Mouse (Mus musculus) 416B (cell line): ENCODE measurements around the gene Flad1.

Experiments used
- DNase-seq: peaks from one replicate; pipeline ENCODE4 v3.0.0; 2011; ENCODE audit warnings: low read depth

The Flad1 gene

DNA sequence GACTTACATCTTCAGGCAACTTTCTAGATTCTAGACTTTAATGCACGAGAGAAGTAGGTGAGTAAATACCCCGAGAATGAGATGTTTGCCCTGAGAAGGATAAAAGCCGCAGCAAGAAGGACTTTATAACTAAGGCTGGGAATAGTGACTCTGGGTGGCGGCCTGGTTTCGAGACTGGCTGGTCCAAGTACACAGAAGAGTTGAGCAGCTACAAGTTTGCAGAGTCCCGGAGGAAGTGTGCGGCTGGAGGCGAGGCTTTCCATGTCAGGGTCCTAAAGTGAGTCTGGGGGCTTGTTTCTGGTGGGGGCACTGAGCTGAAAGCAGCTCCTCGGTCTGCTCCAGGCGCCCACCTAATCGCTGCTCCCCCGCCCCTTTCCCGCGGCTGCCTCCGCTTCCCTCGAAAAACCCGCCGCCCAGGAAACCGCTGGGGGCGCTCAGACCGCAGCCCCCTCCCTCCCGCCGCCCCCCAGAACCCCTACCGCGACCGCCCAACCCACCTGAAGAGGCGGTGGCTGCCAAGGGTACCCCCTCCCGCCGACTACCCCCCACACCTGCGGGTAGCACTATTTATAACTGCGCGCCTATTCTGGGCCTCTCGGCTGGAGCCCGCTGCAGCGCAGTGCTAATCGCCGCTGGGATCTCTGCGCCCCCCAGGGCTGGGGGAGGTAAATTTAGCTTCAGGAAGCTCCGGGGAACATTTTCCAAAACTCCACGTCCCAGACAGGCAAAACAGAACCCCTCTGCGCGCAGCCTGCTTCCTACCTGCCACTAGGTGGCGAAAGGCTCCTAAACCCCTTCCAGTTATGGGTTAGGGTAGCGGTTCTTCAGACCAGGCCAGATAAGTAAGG, 15.6 kb downstream of the Flad1 start:
- peak; percentile 83 for DNase-seq

DNA sequence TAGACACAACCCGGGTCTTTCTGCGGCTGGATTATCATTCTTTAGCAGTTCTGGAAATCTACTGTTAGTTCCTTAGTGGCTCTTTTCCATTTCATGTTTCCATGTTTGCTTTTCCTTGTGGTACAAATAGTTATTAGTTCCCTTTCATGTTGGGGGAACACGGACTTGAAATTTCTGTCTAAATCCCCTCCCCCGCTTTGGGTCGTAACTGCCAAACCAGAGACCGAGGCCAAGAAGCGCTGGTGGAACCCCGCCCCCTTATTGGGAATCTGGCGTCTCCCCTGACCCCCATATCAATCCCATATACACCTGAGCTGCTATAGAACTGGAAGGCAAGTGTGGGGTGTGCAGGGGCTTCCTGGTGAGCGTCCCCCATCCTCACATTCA, 16.3 kb downstream of the Flad1 start:
- DNase-seq = peak; percentile 35

DNA sequence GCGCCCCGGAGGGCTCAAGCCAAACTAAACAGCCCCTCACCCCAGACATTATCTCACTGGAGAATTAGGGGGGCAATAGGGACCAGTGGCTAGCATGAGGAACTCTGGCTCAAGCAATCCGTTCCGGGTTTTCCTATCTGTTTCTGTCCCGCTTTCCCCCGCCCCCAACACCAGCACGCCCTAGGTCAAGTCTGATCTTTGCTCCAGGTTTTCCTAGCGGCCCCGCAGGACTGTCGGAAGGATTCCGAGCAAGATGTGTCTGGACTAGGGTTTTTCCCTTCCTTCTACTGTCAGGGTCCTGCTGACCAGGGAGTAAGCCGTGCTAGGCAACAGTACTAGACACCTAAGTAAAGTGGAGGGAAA, 16.8 kb downstream of the Flad1 start:
- no peak for DNase-seq

DNA sequence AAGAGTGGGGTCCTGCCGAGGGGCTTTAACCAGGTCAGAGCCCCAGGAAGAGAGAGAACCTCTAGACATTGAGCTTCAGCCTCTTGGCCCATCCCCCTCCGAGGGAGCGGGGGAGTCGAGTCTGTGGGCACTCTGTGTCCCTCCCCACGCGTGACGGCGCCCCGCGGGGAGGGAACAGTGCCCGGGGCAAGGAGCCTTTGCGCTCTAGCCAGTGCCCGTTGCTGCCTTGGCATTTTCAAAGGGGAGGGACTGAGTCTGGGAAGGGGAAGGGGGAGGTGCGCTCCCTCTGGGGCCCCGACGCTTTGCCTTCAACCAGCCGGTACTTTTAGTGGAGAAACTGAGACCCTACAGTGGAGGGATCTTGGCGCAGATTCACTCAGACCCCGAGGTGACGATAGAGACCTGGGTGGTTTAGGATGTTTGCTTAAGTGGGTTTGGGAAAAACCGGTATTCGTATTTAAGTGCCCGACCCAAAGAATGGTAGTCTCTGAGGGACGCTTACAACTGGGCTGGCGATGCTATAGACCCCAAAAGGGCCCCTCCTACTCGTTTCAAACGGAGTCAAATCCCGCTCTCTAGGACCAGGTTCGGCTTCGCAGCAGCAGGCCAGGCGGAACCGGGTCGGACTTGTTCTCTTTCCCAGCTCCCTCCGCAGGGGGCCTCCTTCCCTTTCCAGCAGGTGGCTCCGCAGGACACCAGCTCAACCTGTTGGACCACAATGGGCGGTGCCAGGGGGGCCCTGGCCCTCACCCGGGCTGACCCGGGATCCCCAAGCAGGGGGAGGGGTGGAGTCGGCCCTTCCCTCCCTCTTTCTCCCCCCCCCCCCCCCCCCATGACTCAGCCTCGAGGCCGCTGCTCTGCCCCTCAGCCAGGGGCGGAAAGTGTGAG, 17.4 kb downstream of the Flad1 start, which contains the start of gene Zbtb7b:
TSS of gene Zbtb7b (minus strand) at position 771 of the 888 bp plus-strand sequence.
- peak; percentile 93 for DNase-seq

DNA sequence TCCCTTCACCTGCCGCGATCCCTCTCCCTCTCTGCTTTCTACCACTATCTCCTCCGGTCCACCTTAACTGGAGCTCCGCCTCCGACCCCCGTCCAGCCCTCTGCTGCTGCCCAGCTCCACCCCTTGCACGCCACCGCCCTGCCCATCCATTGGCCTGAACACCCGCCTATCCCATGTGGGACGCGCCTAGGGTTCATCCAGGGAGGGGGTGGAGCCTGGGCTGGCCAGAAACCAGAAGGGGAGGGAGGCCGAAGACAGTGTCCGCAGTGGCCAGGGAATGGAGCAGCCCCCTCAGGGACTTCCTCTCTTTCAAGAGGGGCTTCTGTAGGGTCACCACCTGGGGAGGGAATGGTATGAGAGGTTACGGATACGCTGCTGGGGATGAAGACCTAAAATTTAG, 18.1 kb downstream of the Flad1 start:
- peak; percentile 99 for DNase-seq

DNA sequence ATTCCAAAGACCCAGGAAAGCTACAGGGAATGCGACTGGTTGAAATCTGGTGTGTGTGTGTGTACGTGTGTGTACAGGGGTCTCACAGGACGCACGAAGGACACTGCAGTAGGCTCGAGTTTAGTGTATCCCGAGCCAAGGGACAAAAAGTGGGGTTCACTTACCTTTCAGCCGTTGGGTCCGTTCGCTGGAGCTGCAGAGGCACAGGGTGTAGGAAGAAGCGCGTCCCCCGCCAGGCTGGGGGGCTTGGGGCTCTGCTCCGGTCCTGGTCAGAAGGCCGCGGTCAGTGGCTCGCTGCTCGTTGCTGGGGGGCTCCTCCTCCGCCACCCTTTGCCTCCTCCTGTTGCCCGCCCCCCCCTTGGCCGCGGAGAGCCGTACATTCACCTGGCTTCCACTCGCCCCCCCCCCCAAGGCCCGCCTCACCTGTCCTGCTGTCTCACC, 18.8 kb downstream of the Flad1 start:
- DNase-seq = peak; percentile 45

DNA sequence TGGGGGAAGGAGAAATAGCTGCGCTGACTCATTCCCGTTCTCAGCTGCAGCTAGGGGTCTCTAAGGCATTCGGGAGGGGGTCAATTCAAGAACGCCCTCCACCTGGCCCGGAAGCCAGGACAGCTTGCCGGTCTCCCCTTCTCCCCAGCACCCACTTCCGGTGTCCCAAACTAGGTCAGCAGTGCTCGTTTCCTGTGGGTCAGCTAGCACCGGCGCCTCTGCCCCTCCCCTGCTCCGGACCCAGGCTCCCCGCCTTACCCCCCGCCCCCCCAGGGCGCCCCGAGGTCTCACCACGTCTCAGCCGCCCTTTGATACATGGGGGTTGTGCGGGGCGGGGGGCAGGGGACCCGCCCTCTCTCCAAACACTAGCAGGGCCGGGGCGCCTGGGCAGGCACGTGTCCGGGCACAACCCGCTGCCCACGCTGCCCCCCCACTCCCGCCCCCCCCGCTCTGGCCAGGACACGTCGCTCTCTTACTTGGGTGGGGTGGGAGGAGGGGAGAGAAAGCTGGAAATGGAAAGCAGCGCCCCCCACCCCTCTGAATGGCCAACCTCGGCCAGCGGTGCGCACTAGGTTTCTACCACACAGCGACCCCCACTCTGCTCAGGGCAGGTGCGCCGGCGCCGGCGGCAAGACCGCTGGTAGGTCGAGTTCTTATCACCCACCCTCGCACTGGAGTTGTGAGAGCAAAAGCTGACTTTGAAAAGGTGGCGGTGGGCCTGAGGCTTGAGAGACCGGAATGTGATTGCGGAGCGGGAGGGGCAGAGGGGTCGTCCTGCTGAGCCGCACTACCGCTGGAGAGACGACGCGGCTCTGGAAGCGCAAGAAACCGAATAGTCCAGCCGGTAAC, 19.8 kb downstream of the Flad1 start:
- peak; percentile 70 for DNase-seq

DNA sequence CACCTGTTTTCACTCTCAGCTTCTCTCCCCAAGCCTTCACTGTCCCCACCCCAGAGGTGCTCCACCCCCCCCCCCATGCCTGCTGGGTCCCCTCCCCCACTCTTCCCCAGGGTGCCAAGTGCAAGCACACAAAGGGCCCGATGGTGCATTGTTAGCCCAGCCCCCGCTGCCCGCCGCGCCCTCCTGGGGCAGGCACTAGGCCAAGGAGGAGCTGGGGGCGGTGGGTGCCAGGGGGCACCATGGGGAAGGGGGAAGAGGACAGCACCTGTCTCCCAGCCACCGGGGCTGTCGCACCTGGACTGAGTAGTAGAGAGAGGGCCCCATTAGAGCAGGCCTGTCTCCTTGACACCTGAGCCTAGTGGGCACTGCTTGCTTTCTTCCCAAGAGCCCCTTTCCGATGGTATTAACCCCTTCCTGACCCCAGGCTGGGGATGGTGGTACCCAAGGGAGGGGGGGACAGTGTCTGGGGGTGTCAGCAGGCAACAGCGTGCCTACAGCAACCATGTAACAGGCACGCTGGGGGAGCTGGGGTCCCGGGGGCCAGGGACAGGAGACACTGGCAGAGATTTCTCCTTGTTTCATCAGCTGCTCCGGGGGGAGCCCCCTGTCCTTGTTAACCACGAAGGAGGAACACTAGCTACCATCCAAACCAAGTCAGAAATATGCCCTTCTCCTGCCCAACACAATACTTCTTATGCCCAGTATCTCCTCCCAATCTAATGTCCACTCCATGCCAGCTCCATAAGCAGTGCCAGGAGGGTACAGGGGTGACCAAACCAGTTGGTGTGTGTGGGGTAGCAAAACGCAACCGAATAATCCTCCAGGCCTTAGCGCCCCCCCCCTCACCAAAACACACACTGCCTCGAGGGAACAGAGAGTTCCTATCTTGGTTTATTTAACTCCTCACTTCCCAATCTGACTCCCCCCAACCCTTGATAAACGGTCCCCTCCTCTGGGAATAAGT, 20.7 kb downstream of the Flad1 start:
- DNase-seq = peak; percentile 55

DNA sequence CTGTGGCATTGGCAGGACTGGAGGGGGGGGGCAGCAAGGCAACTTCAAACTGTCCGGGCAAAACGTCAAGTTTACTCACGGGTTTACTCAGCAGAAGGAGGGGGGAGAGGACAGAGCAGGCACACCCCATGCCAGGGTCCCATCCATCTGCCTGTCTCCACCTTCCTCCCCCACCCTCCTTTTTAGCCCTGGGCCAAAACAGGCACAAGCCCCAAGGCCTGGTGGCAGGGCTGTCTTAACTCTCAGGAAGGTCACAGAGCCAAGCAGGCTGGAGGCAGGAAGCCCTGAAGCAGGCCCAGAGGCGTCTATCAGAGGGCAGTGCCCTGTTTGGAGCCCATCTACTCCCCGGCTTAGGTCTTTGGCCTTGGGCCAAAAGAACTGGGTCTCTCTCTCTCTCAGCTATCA, 21.6 kb downstream of the Flad1 start:
- DNase-seq = peak; percentile 50

DNA sequence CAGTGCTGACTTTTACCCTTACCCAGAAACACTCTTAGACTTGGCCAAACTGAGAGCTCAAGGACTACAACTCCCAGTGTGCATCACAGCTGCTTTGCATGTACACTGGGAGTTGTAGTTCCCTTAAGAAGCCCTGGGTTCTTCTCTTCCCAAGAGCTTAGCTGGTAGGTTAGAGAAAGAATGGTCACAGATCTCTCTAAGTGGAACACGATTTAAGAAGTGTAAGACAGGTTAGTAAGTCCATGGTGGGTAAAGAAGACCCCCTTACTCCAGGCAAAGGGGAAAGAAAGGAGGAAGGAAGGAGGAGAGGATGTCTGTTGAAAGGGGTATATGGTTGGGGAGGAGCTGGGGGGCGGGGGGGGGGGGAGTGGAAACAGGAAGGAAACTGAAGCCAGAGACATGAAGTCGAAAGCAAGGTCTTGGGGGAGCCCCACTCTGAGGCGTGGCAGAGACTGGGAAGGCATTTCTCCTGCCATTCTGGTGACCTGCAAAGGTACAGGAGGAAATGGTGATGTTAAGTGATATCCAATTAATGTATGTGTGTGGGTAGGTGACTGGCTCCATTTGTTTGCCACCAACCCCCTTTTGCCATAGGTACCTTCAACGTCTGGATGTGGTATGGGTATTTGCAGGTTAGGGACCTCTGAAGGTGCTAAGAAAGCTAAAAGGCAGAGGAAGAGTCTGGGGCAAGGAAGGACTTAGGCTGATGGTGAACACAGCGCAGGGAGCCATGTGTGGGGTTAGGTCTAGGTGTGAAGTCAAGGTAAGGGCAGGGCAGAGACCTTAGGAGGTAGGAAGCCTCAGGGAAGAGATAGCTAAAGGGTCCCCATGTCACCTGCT, 22.5 kb downstream of the Flad1 start:
- peak; percentile 69 for DNase-seq

DNA sequence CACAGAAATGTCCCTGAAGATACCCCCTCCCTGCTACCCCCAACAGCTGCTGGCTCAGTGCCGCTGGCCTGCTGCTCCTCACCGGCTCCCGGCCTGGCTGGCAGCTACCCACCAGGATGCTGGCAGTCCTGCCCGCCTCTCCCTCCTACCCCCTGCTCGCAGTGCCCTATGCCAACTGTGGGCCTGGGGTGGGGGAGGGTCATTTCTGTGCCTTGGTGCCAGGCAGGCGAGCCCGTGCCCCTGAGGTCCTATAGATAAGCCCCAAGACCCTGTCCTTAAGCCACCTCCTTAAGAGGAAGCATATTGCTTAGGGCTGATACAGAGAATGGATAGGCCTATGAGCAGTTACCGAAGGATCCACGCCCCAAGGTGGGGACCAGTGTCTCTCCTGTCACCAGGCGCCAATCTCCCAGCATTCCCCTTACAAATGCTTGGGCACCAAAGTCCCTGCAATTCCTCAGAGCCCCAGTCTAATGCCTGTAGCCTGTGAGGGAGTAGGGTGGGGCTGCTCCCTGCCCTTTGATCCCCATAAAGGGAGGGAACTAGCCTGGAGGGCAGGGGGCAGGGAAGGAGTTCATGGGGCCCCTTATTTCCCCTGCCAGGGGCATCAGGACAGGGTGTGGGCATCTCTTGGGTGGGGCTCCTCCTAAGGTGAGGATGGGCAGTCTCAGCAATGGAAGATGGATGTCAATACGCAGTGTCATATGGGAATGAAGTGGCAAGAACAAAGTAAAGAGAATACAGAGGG, 23.4 kb downstream of the Flad1 start:
- no peak for DNase-seq

DNA sequence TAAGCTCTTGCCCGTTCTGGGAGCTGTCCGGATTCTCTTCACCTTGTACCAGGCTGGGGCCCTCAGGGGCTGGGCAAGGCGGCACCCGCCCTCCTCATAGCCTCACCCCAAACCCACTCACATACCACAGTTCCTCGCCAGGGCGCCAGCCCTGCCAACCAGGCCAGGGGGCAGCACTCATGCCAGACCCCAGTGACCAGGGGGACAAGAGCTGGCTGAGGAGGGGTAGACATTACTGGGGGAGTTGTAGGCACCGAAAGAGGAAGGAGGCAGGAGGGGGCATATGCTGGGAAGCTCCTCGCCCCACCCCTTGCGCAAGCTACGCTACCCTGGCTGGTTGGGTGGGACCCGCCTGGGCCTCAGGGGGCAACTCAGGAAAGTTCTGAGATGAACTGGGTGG, 24.0 kb downstream of the Flad1 start:
- no peak for DNase-seq

DNA sequence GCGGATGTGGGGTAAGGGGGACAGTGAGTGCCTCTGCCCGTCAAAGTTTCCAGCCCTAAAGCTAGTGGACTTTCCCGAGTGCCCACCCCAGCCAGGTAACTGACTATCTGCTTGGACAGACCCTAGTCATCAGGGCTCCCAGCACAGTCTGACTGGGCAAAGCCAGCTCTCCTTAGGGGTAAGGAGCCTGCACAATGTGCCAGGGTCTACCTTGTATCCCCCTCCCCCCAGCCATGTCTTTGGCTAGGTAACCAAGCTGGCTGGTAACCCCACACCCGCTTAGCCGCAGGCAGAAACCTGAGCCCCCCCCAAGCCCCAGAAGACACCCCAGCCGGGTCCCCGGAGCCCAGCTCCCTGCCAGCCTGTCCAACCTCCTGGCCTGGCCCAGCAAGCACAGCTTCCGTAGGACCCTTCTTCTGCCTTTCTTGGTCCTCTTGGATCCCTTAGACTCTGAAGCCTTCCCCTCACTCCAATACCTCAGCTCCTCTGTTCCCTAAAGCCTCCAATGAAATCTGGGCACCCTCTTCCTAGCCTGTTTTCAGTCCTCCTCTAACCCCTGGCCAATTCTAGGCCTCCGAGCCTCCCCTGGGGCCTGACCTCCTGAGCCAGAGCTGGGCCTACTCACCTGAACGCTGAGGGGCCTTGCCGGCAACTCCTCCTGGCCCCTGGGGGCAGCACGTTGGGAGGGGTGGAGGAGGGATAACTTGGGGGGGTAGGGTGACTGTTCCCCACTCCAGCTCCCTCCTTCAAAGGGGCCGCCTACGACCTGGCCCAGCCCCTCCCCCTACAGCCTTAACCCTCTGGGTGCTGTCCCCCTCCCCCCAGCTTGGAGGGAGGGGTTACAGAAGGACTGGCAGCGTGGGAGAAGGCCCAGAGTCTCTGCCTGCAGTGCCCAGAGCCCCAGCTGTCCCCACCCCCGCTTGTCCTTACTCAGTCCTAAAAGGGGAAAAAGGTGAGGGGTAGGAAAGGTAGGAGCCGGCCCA, 24.9 kb downstream of the Flad1 start:
- DNase-seq = no peak

DNA sequence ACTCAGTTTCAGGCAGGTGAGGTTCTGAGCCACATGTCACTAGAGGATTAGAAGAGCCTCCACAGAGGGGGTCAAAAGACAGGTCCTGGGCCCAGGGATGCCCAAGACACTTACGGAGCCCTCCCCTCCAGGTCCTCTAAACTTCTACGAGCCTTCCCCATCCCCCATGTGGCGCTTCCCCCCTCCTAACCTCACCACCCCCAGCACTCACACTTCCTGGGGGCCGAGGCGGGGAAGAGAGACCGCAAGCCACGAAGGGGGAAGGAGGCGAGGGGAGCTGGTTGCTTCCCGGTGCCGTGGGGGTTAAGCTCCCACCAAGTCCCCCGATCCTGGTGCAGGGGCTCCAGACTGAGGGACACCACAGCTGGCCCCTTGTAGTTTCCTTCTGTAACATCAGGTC, 26.2 kb downstream of the Flad1 start:
- DNase-seq = no peak

DNA sequence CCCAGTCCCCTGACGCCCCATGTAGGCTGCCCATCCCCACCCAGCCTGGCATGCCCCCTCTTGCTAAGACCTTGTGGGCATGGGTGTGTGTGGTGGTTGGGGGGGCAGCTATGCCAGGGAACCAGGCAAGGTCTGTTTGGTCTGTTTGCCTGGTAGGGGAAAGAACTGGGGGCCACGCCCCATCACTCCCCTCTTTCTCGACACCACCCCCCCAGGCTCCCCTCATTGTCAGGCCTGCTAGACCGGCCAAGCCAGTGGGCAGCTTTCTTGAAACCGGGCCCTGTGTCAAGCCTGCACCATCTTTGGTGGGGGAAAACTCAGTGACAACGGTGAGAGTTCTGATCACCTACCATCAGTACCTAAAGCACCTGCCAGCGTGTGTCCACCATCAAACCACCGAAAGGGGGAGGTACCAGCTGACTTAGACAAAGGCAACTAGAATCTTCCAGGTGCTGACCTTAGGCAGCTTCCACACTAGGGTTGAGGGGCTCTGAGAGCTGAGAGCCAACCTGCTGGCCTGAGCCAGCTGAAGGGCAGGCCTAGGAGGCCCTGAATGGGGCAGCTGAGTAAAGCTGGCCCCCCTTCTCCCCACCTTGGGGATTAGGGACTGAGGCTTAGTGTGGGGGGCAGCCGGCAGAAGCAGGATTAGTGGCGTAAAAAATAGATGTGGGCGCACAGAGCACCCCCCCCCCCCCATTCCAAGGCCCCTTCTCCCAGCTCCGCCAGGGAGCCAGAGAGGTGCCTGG, 27.2 kb downstream of the Flad1 start:
- DNase-seq = no peak

DNA sequence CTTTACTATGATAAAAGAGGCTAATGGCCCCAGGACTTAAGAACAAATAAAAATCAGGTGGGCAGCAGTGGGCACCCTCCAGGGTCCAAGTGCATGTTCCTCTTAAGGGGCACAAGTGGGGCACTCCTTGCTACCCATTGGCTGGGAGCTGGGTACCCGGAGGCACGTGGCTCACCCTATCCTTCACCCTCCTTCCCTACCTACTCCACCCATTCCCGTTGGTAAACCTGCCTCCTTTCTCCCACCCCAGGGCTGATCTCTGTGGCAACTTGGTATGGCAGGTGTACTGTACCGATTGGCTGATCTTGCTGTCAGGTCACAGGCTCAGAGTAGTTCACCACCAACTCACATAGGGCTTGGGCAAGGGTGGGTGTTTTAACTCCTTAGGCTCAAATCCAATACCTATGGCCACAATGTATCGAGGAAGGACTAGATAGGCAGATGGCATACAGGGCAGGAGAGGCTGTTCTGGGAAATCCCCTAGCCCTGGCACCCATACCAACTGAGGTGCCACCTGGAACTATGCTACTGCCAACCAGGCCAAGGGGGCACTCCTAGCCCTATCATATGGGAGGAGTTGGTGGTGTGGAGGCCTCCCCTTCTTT, 27.9 kb downstream of the Flad1 start:
- no peak for DNase-seq

DNA sequence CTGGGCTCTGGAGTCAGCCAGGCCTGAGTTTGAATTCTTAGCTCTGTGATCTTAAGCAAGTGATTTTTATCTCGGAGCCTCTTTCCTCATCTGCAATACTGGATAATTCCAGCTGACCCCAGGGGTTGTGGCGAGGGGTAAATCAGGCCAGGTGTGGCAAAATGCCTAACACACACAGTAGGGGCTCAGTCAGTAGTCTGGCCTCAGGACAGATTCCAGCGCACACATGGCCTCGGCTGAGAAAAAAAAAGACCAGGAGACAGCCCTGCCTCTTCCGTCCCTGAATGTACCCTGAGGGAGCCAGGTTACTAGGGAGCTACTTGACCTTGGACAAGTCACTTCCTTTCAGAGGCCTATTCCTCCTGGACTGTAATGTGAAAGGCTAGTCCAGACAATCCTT, 28.7 kb downstream of the Flad1 start:
- no peak for DNase-seq
